Mouse (Mus musculus) bone marrow macrophage, adult 2 months (primary cell): Measurements from ENCODE around the gene Tob1.

Experiments
- CTCF ChIP-seq: IDR thresholded peaks from 2 replicates; pipeline ENCODE4 v1.5.1; 2012; ENCODE audit warnings: low read depth, mild to moderate bottlenecking, low read length, moderate library complexity
- POLR2A ChIP-seq: IDR thresholded peaks from 2 replicates; pipeline ENCODE4 v1.6.1; 2012; ENCODE audit warnings: mild to moderate bottlenecking, low read depth, low read length, borderline replicate concordance

DNA sequence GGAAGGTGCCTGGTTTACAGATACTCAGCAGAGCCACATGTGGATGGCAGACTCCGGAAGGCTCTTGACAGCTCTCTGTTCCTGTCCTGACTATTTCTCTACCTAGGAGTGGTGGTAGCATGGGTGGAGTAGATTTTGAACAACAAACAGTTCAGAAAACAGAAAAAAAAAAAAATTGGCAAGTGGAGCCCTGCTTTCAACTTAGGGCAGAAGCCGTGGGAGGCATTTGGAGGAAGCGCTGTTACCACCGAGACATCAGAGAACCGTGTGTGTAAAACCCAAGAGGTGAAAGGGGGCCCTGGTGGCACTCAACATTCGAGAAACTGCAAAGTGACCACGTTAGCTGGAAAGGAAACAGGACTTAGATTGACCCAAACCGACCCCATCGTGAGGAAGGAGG lies 41.9 kb downstream of the Tob1 start:
- TF ChIP-seq CTCF (no peak), POLR2A (no peak)
